Mouse (Mus musculus) kidney, adult 2 months (tissue): ENCODE results near the gene Slc25a44. TPM values are rescaled to one million over a fixed set of nuclear protein-coding genes. Genes with fewer than 3 reads are reported as not detected.
"Not testable (repeated sequence)": the region's sequence is repeated elsewhere in the genome, so short reads cannot be mapped to it uniquely, and the experiment has no call there.

Source experiments
- DNase-seq: peaks from one replicate; pipeline ENCODE4 v3.0.0; 2021
- H3K27ac ChIP-seq: fragments of 200-500 bp; 2 replicates; pipeline ENCODE4 v1.5.1; 2012; ENCODE audit warnings: low read depth, low read length, control low read depth, inconsistent platforms; ENCODE audit not compliant: insufficient read depth
- H3K27me3 ChIP-seq: fragments of 200-500 bp; replicated peaks from 2 replicates; pipeline ENCODE4 v1.6.1; 2012; ENCODE audit warnings: mild to moderate bottlenecking, moderate library complexity, low read length, inconsistent platforms; ENCODE audit not compliant: control insufficient read depth, insufficient read depth
- H3K36me3 ChIP-seq: fragments of 200-500 bp; 2 replicates; pipeline ENCODE4 v1.6.1; 2012; ENCODE audit warnings: mild to moderate bottlenecking, moderate library complexity, low read length, inconsistent platforms; ENCODE audit not compliant: control insufficient read depth, insufficient read depth
- H3K4me1 ChIP-seq: fragments of 200-500 bp; 2 replicates; pipeline ENCODE4 v1.6.1; 2011; ENCODE audit warnings: low read length; ENCODE audit not compliant: control insufficient read depth, insufficient read depth
- H3K4me3 ChIP-seq: fragments of 200-500 bp; 2 replicates; pipeline ENCODE4 v1.5.1; 2011; ENCODE audit warnings: mild to moderate bottlenecking, low read depth, low read length, control low read depth; ENCODE audit not compliant: insufficient read depth
- CTCF ChIP-seq: fragments of 200-500 bp; conservative IDR thresholded peaks from 2 replicates; pipeline ENCODE4 v1.5.1; 2011; ENCODE audit warnings: low read depth, mild to moderate bottlenecking, control low read depth, low read length, moderate library complexity, mixed read lengths; ENCODE audit not compliant: insufficient read depth, insufficient read length
- POLR2A ChIP-seq: fragments of 200-500 bp; IDR thresholded peaks from one replicate; pipeline ENCODE4 v1.6.1; 2011; ENCODE audit warnings: low read depth, low read length, control low read depth
- WGBS: fragments of 180-500 bp; shearing (Covaris S2); methylation state at CpG from one replicate; pipeline ENCODE4 v1.1.7; 2018; 5-methylcytosine and 5-hydroxymethylcytosine counted together
- polyA plus RNA-seq: library from polyadenylated mRNA; depleted of rRNA; stranded (reverse); fragments of >200 nt; gene quantifications from 2 replicates; pipeline ENCODE4 v1.2.3, GENCODE M21; 2012

Gene Slc25a44
- polyA plus RNA-seq, 1 experiment, result 38.3 TPM

DNA sequence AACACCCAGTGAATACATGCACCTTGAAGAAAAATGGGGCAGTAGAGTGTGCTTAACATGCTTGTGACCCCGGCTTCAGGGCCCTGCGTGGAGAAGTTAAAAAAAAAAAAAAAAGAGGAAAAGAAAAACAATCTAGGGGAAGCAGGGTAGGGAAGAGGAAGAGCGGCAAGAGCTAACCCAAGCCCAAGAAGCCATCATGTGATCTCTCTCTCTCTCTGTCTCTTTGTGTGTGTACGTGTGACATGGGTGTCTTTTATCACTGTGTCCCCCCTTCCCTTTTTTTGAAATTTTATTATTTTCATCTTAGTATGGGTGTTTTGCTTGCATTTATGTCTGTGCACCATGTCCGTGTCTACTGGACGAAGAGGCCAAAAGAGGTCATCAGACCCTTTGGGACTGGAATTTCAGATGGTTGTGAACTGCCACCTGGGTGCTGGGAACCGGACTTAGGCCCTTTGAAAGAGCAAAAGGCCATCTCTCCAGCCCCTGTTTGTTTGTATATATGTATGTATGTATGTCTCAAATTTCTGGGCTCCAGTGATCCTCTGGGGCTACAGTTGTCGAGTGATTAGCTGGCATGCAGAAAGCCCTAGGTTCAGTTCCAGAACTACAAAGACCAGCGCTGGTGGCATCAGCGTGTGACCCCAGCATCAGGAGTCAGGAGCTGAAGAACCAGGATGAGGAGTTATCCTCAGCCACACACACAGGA, 21.3 kb downstream of the Slc25a44 start:
- no peak overlapping the region for H3K27ac ChIP-seq
- no peak for DNase-seq
- TF ChIP-seq POLR2A, result no peak
- TF ChIP-seq CTCF, result no peak
- 91% methylated on average over 10 of the region's 10 CpGs for WGBS
- no peaks in the 10 kb centered on the region for H3K4me1 ChIP-seq
- no peaks in the 10 kb centered on the region for H3K36me3 ChIP-seq
- no peaks in the 10 kb centered on the region for H3K27me3 ChIP-seq
- H3K4me3 ChIP-seq, result no peak overlapping the region

DNA sequence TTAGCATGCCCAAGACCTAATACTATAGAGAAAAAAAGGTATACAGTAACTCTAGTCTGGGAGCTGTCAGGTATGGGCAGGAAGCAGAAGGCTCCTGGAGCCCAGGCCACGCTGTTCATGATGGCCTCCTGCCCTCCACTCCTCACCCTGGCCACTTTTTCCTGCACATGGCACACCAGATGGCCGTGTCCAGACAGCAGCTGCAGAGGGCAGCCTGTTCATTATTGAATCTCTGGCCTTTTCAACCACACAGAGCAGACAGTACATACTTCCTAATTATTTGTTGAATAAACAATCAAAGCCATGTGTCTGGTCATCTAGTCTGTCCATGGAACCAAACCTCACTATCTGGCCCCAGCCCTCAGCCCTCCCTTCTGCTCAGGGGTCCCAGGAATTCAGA, 26.3 kb downstream of the Slc25a44 start:
- Histone ChIP-seq H3K27ac (no peak overlapping the region), H3K4me1 (no peaks in the 10 kb centered on the region), H3K27me3 (no peaks in the 10 kb centered on the region), H3K4me3 (no peak overlapping the region), H3K36me3 (no peaks in the 10 kb centered on the region)
- no peak for TF ChIP-seq CTCF
- 93% methylated on average over 2 of the region's 2 CpGs for WGBS
- no peak for DNase-seq

- no peaks in the 10 kb centered on the region for H3K4me1 ChIP-seq
- no peaks in the 10 kb centered on the region for H3K27me3 ChIP-seq
- DNase-seq, result no peak
- H3K4me3 ChIP-seq, result no peak overlapping the region
- H3K27ac ChIP-seq, result no peak overlapping the region
- H3K36me3 ChIP-seq, result no peaks in the 10 kb centered on the region
- no peak for TF ChIP-seq POLR2A
- TF ChIP-seq CTCF, result no peak
- WGBS, result 85% methylated on average over 8 of the region's 8 CpGs
These were observed 29.2 kb downstream of the Slc25a44 start for GRCm38 (mm10) chr3:88395742-88396141.

DNA sequence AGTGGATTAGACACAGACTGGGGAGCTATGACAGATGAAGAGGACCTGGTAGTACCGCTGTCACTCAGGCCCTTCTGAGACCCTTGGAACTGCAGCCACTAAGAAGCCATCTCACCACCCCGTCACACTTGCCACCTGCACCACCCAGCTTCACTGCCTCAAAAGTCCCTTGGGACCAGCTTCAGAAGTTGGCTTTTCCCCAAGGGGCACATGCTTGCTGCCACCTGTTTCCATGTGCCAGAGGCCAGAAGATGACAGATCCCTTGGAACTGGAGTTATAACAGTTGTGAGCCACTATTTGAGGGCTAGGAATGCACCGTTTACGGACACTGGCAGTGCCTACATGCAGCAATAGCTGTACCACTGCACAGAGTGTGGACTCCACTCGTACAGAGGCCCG, 29.7 kb downstream of the Slc25a44 start:
- Histone ChIP-seq H3K27ac (no peak overlapping the region), H3K4me1 (no peaks in the 10 kb centered on the region), H3K36me3 (no peaks in the 10 kb centered on the region), H3K4me3 (no peak overlapping the region), H3K27me3 (no peaks in the 10 kb centered on the region)
- DNase-seq, result no peak
- 96% methylated on average over 6 of the region's 6 CpGs for WGBS
- no peak for TF ChIP-seq POLR2A
- no peak for TF ChIP-seq CTCF

GRCm38 (mm10) chr3:88393776-88394375, 31.1 kb downstream of the Slc25a44 start:
- Histone ChIP-seq H3K4me3 (no peak overlapping the region), H3K27ac (no peak overlapping the region), H3K27me3 (no peaks in the 10 kb centered on the region), H3K4me1 (no peaks in the 10 kb centered on the region), H3K36me3 (no peaks in the 10 kb centered on the region)
- no peak for DNase-seq
- no peak for TF ChIP-seq POLR2A
- TF ChIP-seq CTCF, result no peak
- WGBS, result 79% methylated on average over 9 of the region's 9 CpGs

GRCm38 (mm10) chr3:88384364-88384763, 40.6 kb downstream of the Slc25a44 start, which contains the start of gene Bglap:
Gene Bglap (minus strand): TSS chr3:88384464.
- Histone ChIP-seq H3K4me1 (no peaks in the 10 kb centered on the region), H3K27ac (no peak within 1 kb of the TSS), H3K36me3 (no peaks in the 10 kb centered on the region), H3K4me3 (no peak within 1 kb of the TSS), H3K27me3 (no peaks in the 10 kb centered on the region)
- no peak for TF ChIP-seq POLR2A
- TF ChIP-seq CTCF, result no peak
- no peak for DNase-seq
- 75% methylated on average over 5 of the region's 5 CpGs for WGBS

DNA sequence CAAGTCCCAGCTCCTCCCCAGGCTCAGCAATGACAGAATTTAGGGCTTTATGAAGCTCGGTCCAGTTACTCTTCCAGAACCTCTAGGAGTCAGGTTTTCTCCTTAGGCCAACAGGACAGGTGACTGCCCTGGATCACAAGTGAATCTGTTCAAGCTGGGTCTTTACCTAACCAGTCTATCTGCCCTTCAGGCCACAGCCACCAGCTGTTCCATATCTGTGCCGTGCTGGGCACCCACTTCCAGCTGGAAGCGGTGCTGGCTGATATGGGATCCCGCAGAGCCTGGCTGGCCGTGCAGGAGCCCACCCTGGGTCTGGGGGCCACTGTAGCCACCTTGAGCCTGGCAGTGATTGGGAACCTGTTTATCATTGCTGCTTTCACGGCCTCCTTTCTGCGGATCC, 42.6 kb downstream of the Slc25a44 start:
- not testable (repeated sequence) for H3K4me3 ChIP-seq, H3K36me3 ChIP-seq, DNase-seq, H3K4me1 ChIP-seq, H3K27ac ChIP-seq, H3K27me3 ChIP-seq
- WGBS, result 48% methylated on average over 3 of the region's 7 CpGs

DNA sequence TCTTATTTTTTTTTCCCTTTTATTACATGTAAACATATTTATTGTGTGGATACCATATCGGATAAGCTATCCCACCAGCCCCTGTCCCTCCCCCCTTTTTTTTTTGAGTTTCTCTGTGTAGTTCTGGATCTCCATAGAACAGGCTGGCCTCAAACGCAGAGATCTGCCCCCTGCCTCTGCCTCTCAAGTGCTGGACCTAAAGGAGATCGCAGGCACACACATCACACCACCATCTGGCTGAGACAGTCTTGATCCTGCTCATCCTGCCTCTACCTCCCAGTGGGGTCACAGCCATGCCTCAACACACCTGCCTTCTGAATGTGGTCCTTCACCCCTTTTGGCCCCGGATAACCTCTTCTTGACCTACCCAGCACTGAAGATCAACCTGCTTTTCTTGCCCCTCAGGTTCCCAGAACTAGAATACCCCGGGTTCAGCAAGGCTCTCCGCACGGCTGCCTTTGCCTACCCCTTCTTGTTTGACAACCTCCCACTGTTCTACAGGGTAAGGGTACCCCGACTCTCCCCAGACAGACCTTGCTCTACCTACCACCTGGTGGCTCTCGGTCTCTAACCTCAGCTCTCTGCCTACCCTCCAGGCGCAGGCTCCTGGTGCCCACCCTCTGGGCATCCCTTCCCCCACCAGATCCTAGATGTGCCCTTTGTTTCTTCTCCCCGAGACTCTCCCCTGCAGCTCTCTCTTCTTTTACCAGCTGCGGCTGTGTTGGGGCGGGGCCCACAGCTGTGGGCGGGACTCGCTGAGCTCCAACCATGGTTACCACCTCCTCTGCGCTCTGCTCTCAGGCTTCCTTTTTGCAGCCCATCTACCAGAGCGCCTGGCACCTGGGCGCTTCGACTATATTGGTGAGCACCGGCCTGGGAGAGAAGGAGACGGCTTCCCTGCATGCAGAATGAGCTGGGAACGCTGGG, 43.3 kb downstream of the Slc25a44 start:
- H3K27me3 ChIP-seq, H3K4me1 ChIP-seq, H3K4me3 ChIP-seq, H3K27ac ChIP-seq, H3K36me3 ChIP-seq: not testable (repeated sequence)
- DNase-seq, result peak; percentile 38
- 14% methylated on average over 21 of the region's 22 CpGs for WGBS

DNA sequence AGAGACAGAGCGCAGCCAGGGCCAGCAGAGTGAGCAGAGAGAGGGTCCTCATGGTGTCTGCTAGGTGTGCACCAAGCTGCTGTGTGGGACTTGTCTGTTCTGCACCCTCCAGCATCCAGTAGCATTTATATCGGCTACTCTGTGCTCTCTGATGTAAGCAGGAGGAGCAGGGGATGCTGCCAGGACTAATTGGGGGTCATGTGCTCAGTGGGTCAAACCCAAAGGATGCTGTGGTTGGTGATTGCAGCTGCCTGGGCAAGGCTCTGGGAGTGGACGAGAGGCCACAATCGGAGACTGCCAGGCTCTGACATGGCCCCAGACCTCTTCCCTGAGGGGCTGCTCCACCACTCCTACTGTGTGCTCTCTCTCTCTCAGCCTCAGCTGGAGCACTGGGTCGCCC, 46.3 kb downstream of the Slc25a44 start, which contains the start of gene Bglap2:
Bglap2 (minus strand) TSS at position 101 of the 400 bp plus-strand sequence.
- not testable (repeated sequence) for H3K4me1 ChIP-seq, H3K4me3 ChIP-seq, DNase-seq, H3K36me3 ChIP-seq, H3K27me3 ChIP-seq, H3K27ac ChIP-seq
- WGBS, result 92% methylated on average over 5 of the region's 5 CpGs

- H3K27me3 ChIP-seq, H3K36me3 ChIP-seq, DNase-seq, H3K4me1 ChIP-seq, H3K27ac ChIP-seq, H3K4me3 ChIP-seq: not testable (repeated sequence)
- 42% methylated on average over 7 of the region's 7 CpGs for WGBS
These were observed 48.3 kb downstream of the Slc25a44 start for GRCm38 (mm10) chr3:88376644-88377043.
